Mouse (Mus musculus): ENCODE results near the gene Fcgr1. TPM values are rescaled to one million over a fixed set of nuclear protein-coding genes. Genes with fewer than 3 reads are reported as not detected.
"Not testable (repeated sequence)": the region's sequence is repeated elsewhere in the genome, so short reads cannot be mapped to it uniquely, and the experiment has no call there.

Gene Fcgr1
- total RNA-seq, 4 experiments from 2014 or later = 0.38 to 1.1 (median 0.66) TPM

GRCm38 (mm10) chr3:96273591-96274465 is 19.9 kb downstream of the Fcgr1 start:
- no peak for DNase-seq (ENCODE audit: low spot score)

GRCm38 (mm10) chr3:96269511-96270474 is 24.0 kb downstream of the Fcgr1 start, which contains the start of gene Hist2h2bb:
TSS of gene Hist2h2bb (plus strand) at chr3:96269752.
- DNase-seq (ENCODE audit: low spot score) = peak; percentile 96

- not testable (repeated sequence) for DNase-seq (ENCODE audit: low spot score)
Measured at GRCm38 (mm10) chr3:96268776-96269378, 24.9 kb downstream of the Fcgr1 start.

- peak; percentile 86 for DNase-seq (ENCODE audit: low spot score)
Measured at GRCm38 (mm10) chr3:96268051-96268775, 25.6 kb downstream of the Fcgr1 start, which contains the start of gene Hist2h3b. TSS of gene Hist2h3b (plus strand) at chr3:96268654.

- DNase-seq (ENCODE audit: low spot score) = no peak
Measured at GRCm38 (mm10) chr3:96267541-96267940, 26.2 kb downstream of the Fcgr1 start.

GRCm38 (mm10) chr3:96266132-96266710 is 27.5 kb downstream of the Fcgr1 start:
- DNase-seq (ENCODE audit: low spot score) = no peak

- no peak for DNase-seq (ENCODE audit: low spot score)
Measured at GRCm38 (mm10) chr3:96264404-96264949, 29.3 kb downstream of the Fcgr1 start.

- DNase-seq (ENCODE audit: low spot score) = no peak
Measured at GRCm38 (mm10) chr3:96263558-96264403, 30.0 kb downstream of the Fcgr1 start.

- DNase-seq (ENCODE audit: low spot score) = peak; percentile 99
Measured at GRCm38 (mm10) chr3:96262979-96263550, 30.7 kb downstream of the Fcgr1 start, which contains the start of gene Hist2h4. TSS of gene Hist2h4 (minus strand) at chr3:96263311.

GRCm38 (mm10) chr3:96262216-96262875 is 31.4 kb downstream of the Fcgr1 start:
- DNase-seq (ENCODE audit: low spot score) = peak; percentile 93

GRCm38 (mm10) chr3:96261623-96262022 is 32.1 kb downstream of the Fcgr1 start:
- no peak for DNase-seq (ENCODE audit: low spot score)

GRCm38 (mm10) chr3:96260220-96260619 is 33.5 kb downstream of the Fcgr1 start:
- DNase-seq (ENCODE audit: low spot score) = no peak

- no peak for DNase-seq (ENCODE audit: low spot score)
Measured at GRCm38 (mm10) chr3:96257190-96257589, 36.6 kb downstream of the Fcgr1 start.

GRCm38 (mm10) chr3:96255926-96256593 is 37.7 kb downstream of the Fcgr1 start:
- DNase-seq (ENCODE audit: low spot score) = no peak

- DNase-seq (ENCODE audit: low spot score) = no peak
Measured at GRCm38 (mm10) chr3:96254683-96255355, 39.0 kb downstream of the Fcgr1 start.

- no peak for DNase-seq (ENCODE audit: low spot score)
Measured at GRCm38 (mm10) chr3:96251787-96252186, 42.0 kb downstream of the Fcgr1 start.

- DNase-seq (ENCODE audit: low spot score) = no peak
Measured at GRCm38 (mm10) chr3:96250890-96251289, 42.9 kb downstream of the Fcgr1 start.

Measured in heart, adult 8-10 months (tissue).